Mouse (Mus musculus): ENCODE measurements around the gene Cnn3. TPM values are rescaled to one million over a fixed set of nuclear protein-coding genes. Genes with fewer than 3 reads are reported as not detected.
A peak's percentile ranks its signal among the peaks of the same experiment; 100 is the strongest.

The Cnn3 gene
- polyA plus RNA-seq (2012; ENCODE audit: insufficient read depth, insufficient read length, low replicate concordance, missing spikeins): not detected in 2 replicates

GRCm38 (mm10) chr3:121425861-121426620 lies at the start of gene Cnn3:
Cnn3 (plus strand) TSS chr3:121426497.
- WGBS: 1% methylated on average over 65 of the region's 66 CpGs

GRCm38 (mm10) chr3:121378708-121379612 lies 47.3 kb upstream of the Cnn3 start:
- TF ChIP-seq CTCF (IDR thresholded peaks at IDR 0.05; ENCODE audit: insufficient read depth, low read depth, low read length) (no peak), POLR2A (IDR thresholded peaks at IDR 0.05; ENCODE audit: insufficient read depth, low read depth, low read length) (no peak)
- 74% methylated on average over 15 of the region's 15 CpGs for WGBS
- H3K4me3 ChIP-seq (ENCODE audit: insufficient read depth, low read depth, low read length): no peak overlapping the region
- no peak overlapping the region for H3K27ac ChIP-seq (ENCODE audit: insufficient read depth, low read depth, low read length)
- no peaks in the 10 kb centered on the region for H3K4me1 ChIP-seq (ENCODE audit: control insufficient read depth, insufficient read depth, low read length)

More at GRCm38 (mm10) chr3:121425861-121426620, at the start of gene Cnn3:
- H3K4me3 ChIP-seq (ENCODE audit: insufficient read depth, low read depth, low read length): peak within 1 kb of the TSS; percentile 81
- H3K27ac ChIP-seq (ENCODE audit: insufficient read depth, low read depth, low read length): peak within 1 kb of the TSS; percentile 66
- TF ChIP-seq CTCF (IDR thresholded peaks at IDR 0.05; ENCODE audit: insufficient read depth, low read depth, low read length): no peak
- TF ChIP-seq POLR2A (IDR thresholded peaks at IDR 0.05; ENCODE audit: insufficient read depth, low read depth, low read length): peak; percentile 60; the same call in 1 of the 2 replicates
- peaks cover 9% of the 10 kb centered on the region for H3K4me1 ChIP-seq (ENCODE audit: control insufficient read depth, insufficient read depth, low read length)

DNA sequence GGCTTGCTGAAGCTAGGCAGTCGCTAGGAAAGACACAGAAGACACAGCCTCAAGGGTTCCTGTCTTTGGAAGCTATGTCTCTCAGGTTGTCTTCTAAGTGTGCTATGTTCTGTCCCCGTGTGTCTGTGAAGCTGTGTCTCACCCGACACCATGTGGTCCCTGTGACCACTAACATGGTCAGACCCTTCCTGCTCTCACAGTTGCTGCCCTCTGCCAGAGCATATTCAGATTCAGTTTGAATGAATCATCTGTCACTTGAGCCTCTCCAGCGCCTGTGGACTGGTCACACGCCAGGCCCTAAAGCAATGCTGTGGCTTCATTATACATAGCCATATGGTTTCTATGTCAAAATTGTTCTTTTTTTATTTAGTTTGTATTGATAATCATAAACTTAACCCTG lies 46.6 kb upstream of the Cnn3 start:
- WGBS: 97% methylated on average over 5 of the region's 5 CpGs
- H3K4me1 ChIP-seq (ENCODE audit: control insufficient read depth, insufficient read depth, low read length): no peaks in the 10 kb centered on the region
- TF ChIP-seq POLR2A (IDR thresholded peaks at IDR 0.05; ENCODE audit: insufficient read depth, low read depth, low read length) (no peak), CTCF (IDR thresholded peaks at IDR 0.05; ENCODE audit: insufficient read depth, low read depth, low read length) (no peak)
- H3K27ac ChIP-seq (ENCODE audit: insufficient read depth, low read depth, low read length): no peak overlapping the region
- H3K4me3 ChIP-seq (ENCODE audit: insufficient read depth, low read depth, low read length): no peak overlapping the region

DNA sequence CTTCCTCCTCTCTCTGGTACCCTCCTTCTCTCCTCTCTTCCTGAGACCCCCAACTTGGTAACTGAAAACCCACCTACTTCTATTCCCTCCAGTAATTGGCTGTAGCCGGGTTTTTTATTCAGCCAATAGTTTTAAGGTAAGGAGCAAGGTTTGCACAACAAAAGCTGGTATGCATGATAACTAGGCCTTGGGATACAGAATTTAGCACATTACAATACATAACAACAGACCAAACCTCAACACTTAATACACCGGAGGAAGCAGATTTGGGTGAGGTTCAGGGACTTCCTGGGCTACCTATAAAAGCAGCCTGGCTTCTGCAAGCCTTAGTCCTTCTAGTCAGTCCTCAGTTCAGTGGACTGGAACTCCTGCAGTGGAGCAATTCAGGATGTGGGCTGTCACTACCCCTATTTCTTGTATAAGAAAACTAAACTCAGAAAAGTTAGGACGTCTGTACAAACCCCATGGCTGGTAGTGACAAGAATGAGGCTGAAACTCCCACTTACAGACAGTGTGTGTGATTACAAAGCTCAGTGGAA lies 38.8 kb upstream of the Cnn3 start:
- Histone ChIP-seq H3K27ac (ENCODE audit: insufficient read depth, low read depth, low read length) (no peak overlapping the region), H3K4me3 (ENCODE audit: insufficient read depth, low read depth, low read length) (no peak overlapping the region), H3K4me1 (ENCODE audit: control insufficient read depth, insufficient read depth, low read length) (peaks cover 10% of the 10 kb centered on the region)
- no peak for TF ChIP-seq CTCF (IDR thresholded peaks at IDR 0.05; ENCODE audit: insufficient read depth, low read depth, low read length)
- no peak for TF ChIP-seq POLR2A (IDR thresholded peaks at IDR 0.05; ENCODE audit: insufficient read depth, low read depth, low read length)
- WGBS: 83% methylated on average over 3 of the region's 3 CpGs

GRCm38 (mm10) chr3:121389366-121389765 lies 36.9 kb upstream of the Cnn3 start:
- Histone ChIP-seq H3K4me3 (ENCODE audit: insufficient read depth, low read depth, low read length) (no peak overlapping the region), H3K27ac (ENCODE audit: insufficient read depth, low read depth, low read length) (no peak overlapping the region), H3K4me1 (ENCODE audit: control insufficient read depth, insufficient read depth, low read length) (peaks cover 10% of the 10 kb centered on the region)
- TF ChIP-seq CTCF (IDR thresholded peaks at IDR 0.05; ENCODE audit: insufficient read depth, low read depth, low read length) (no peak), POLR2A (IDR thresholded peaks at IDR 0.05; ENCODE audit: insufficient read depth, low read depth, low read length) (no peak)
- WGBS: 79% methylated on average over 8 of the region's 8 CpGs

DNA sequence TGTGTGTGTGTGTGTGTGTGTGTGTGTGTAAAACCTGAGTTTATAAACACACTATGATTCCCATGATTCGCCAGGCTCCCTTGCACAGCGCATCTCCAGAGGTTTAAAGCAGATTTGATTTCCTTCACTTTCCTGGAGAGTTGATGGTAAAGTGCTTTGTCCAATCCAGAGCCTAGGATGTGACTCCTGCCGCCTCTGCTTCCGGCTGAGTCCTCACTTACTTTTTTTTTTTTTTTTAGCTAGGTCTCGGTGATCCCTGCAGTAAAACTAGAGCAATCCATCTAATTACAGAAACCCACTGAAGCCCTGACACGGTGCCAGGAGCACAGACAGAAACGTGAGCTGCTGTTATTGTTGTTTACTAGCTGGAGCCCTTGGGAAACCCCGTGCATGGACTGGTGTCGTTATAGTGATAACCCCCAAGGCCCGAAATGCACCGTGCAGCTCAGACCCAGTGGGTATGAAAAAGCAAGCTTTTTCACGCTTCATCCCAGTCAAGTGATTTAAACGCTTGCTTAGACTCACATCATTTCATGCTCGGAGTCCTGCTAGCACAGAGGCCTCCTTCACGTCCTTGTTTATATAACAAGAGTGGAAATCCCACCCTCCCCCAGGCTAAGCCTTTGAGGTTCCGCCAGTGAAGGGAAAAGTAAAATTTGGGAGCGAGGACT lies 36.3 kb upstream of the Cnn3 start:
- no peak for TF ChIP-seq CTCF (IDR thresholded peaks at IDR 0.05; ENCODE audit: insufficient read depth, low read depth, low read length)
- no peak for TF ChIP-seq POLR2A (IDR thresholded peaks at IDR 0.05; ENCODE audit: insufficient read depth, low read depth, low read length)
- 24% methylated on average over 17 of the region's 17 CpGs for WGBS
- H3K27ac ChIP-seq (ENCODE audit: insufficient read depth, low read depth, low read length): no peak overlapping the region
- H3K4me3 ChIP-seq (ENCODE audit: insufficient read depth, low read depth, low read length): no peak overlapping the region
- peaks cover 10% of the 10 kb centered on the region for H3K4me1 ChIP-seq (ENCODE audit: control insufficient read depth, insufficient read depth, low read length)

GRCm38 (mm10) chr3:121390724-121391123 lies 35.6 kb upstream of the Cnn3 start:
- Histone ChIP-seq H3K27ac (ENCODE audit: insufficient read depth, low read depth, low read length) (no peak overlapping the region), H3K4me3 (ENCODE audit: insufficient read depth, low read depth, low read length) (no peak overlapping the region), H3K4me1 (ENCODE audit: control insufficient read depth, insufficient read depth, low read length) (peaks cover 10% of the 10 kb centered on the region)
- 43% methylated on average over 7 of the region's 7 CpGs for WGBS
- TF ChIP-seq POLR2A (IDR thresholded peaks at IDR 0.05; ENCODE audit: insufficient read depth, low read depth, low read length): no peak
- no peak for TF ChIP-seq CTCF (IDR thresholded peaks at IDR 0.05; ENCODE audit: insufficient read depth, low read depth, low read length)

GRCm38 (mm10) chr3:121395588-121396295 lies 30.6 kb upstream of the Cnn3 start:
- TF ChIP-seq CTCF (IDR thresholded peaks at IDR 0.05; ENCODE audit: insufficient read depth, low read depth, low read length) (no peak), POLR2A (IDR thresholded peaks at IDR 0.05; ENCODE audit: insufficient read depth, low read depth, low read length) (no peak)
- H3K4me3 ChIP-seq (ENCODE audit: insufficient read depth, low read depth, low read length): no peak overlapping the region
- 88% methylated on average over 16 of the region's 16 CpGs for WGBS
- H3K4me1 ChIP-seq (ENCODE audit: control insufficient read depth, insufficient read depth, low read length): peaks cover 3% of the 10 kb centered on the region
- no peak overlapping the region for H3K27ac ChIP-seq (ENCODE audit: insufficient read depth, low read depth, low read length)

Data from olfactory bulb, adult 2 months (tissue).